Mouse (Mus musculus) common myeloid progenitor, adult 5-6 weeks (primary cell): ENCODE results near the gene Card11. TPM values are rescaled to one million over a fixed set of nuclear protein-coding genes. Genes with fewer than 3 reads are reported as not detected.

Experiments used
- total RNA-seq: library from RNA; stranded (forward); fragments of 200-1000, 187-1606 nt; gene quantifications from 2 replicates; pipeline ENCODE4 v1.2.3, GENCODE M21; 2017

Gene Card11
- total RNA-seq, 1 experiment from 2014 or later: 1.4 TPM

Other genes starting within 250 kb of the Card11 start
- 29.5 and 36.4 TPM in 2 replicates for gene Gna12, start 170.2 kb downstream of the Card11 start, total RNA-seq
- not detected in 2 replicates for gene Sdk1, start 240.9 kb upstream of the Card11 start, total RNA-seq